Mouse (Mus musculus) ES-E14 (cell line): ENCODE measurements around the gene Tspan1. TPM values are rescaled to one million over a fixed set of nuclear protein-coding genes. Genes with fewer than 3 reads are reported as not detected.

ENCODE experiments used
- DNase-seq: peaks from one replicate; pipeline ENCODE4 v3.0.0-alpha.2; 2013; ENCODE audit warnings: low read depth, low spot score
- H3K27ac ChIP-seq: 2 replicates; pipeline ENCODE4 v1.5.1; 2012; ENCODE audit warnings: low read depth, mild to moderate bottlenecking, low read length, moderate library complexity, mixed read lengths; ENCODE audit not compliant: poor library complexity, insufficient read depth, severe bottlenecking
- H3K36me3 ChIP-seq: 2 replicates; pipeline ENCODE4 v1.6.1; 2012; ENCODE audit warnings: mild to moderate bottlenecking, low read length, moderate library complexity, mixed read lengths; ENCODE audit not compliant: control insufficient read depth, poor library complexity, insufficient read depth, severe bottlenecking
- H3K4me1 ChIP-seq, 2 experiments: fragments of 150-350 bp in 1 of 2; sonication (generic) in 1 of 2; 2 replicates each; pipeline ENCODE4 v1.6.1; 2012; ENCODE audit warnings: low read length in 2 of 2, mild to moderate bottlenecking in 1 of 2, mixed read lengths in 1 of 2; ENCODE audit not compliant: control insufficient read depth in 2 of 2, insufficient read depth in 2 of 2, poor library complexity in 1 of 2
- H3K4me3 ChIP-seq, 2 experiments: fragments of 150-350 bp in 1 of 2; sonication (generic) in 1 of 2; 2 replicates each; pipeline ENCODE4 v1.5.1; 2012; ENCODE audit warnings: low read length in 2 of 2, low read depth in 1 of 2, mild to moderate bottlenecking in 1 of 2, mixed read lengths in 1 of 2; ENCODE audit not compliant: insufficient read depth in 1 of 2, poor library complexity in 1 of 2, severe bottlenecking in 1 of 2
- H3K9ac ChIP-seq: 2 replicates; pipeline ENCODE4 v1.6.1; 2012; ENCODE audit warnings: low read depth, mild to moderate bottlenecking, low read length, mixed read lengths; ENCODE audit not compliant: poor library complexity, insufficient read depth, severe bottlenecking
- H3K9me3 ChIP-seq: fragments of 150-350 bp; sonication (generic); 2 replicates; pipeline ENCODE4 v1.6.1; 2012; ENCODE audit warnings: low read depth, mild to moderate bottlenecking, low read length; ENCODE audit not compliant: control insufficient read depth, insufficient read depth
- CHD2 ChIP-seq: IDR thresholded peaks from 2 replicates; pipeline ENCODE4 v1.6.1; 2014; ENCODE audit warnings: mild to moderate bottlenecking, low read depth, low read length, inconsistent platforms
- HCFC1 ChIP-seq: IDR thresholded peaks from 2 replicates; pipeline ENCODE4 v1.6.1; 2012; ENCODE audit warnings: low read length, inconsistent platforms, borderline replicate concordance; ENCODE audit not compliant: insufficient read depth
- MAFK ChIP-seq: IDR thresholded peaks from 2 replicates; pipeline ENCODE4 v1.6.1; 2014; ENCODE audit warnings: mild to moderate bottlenecking, low read depth, low read length, inconsistent platforms; ENCODE audit not compliant: insufficient read depth
- ZC3H11A ChIP-seq: IDR thresholded peaks from 2 replicates; pipeline ENCODE4 v1.6.1; 2012; ENCODE audit warnings: low read depth, mild to moderate bottlenecking, inconsistent platforms, low read length, borderline replicate concordance
- ZNF384 ChIP-seq: IDR thresholded peaks from 2 replicates; pipeline ENCODE4 v1.6.1; 2012; ENCODE audit warnings: low read depth, low read length, inconsistent platforms
- in situ Hi-C, 2 experiments: fragments of 600-800 bp; cut with MboI; formaldehyde crosslinking; loops; one replicate each; pipeline ENCODE4 v1.15.1; 2025; ENCODE audit warnings: low sequenced_read_pairs in 2 of 2, inconsistent platforms in 1 of 2; ENCODE audit not compliant: unreplicated experiment in 2 of 2
- total RNA-seq: library from RNA; depleted of rRNA; stranded (reverse); fragments of 300-350 nt; gene quantifications from 2 replicates; pipeline ENCODE4 v1.2.3, GENCODE M21; 2012

The Tspan1 gene
- total RNA-seq, 1 experiment, result 1.7 TPM

DNA sequence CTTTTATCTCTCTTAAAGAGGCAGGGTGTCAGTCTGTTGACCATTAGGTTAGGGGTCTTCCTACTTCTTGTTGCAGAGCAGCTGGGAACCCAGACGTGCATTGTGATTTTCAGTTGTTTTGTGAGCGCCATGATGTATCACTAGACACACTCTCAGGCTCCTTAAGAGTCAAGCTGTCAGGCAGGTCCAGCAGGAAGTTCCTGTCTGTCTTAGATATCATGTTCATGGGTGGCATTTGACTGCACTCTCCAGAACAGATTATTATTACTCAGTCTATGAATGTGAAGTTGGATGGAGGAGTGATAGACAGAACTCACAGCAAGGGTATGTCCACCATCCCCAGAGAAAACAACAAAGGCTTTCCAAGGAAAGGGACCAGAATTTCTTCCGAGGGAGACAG, 37.0 kb upstream of the Tspan1 start:
- Histone ChIP-seq H3K9me3 (no peaks in the 10 kb centered on the region), H3K9ac (no peak overlapping the region), H3K4me1 (peaks cover 0 to 2% of the 10 kb centered on the region in 2 experiments; a peak in 1 of 4 replicates), H3K27ac (no peak overlapping the region), H3K4me3 (no peak overlapping the region), H3K36me3 (no peaks in the 10 kb centered on the region)
- no peak for DNase-seq
- TF ChIP-seq CHD2, result no peak
- in situ Hi-C loops, result no loop called here

DNA sequence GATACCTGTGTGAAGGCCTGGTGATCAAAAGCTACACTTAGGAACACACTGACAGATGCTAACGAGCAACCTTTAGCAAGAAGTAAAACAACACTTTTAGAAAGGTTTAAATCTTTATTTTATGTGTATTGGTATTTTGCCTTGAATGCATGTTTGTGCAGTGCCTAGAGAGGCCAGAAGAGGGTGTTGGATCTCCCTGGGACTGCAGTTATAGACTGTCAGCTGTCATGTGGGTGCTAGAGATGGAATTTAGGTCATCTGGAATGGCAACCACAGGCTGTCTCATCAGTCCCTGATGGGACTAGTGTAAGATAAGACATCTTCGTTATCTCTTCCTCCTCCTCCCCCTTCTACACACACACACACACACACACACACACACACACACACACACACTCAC, 31.0 kb upstream of the Tspan1 start:
- Histone ChIP-seq H3K9me3 (no peaks in the 10 kb centered on the region), H3K4me1 (no peaks in the 10 kb centered on the region), H3K4me3 (no peak overlapping the region), H3K27ac (no peak overlapping the region), H3K36me3 (no peaks in the 10 kb centered on the region), H3K9ac (no peak overlapping the region)
- in situ Hi-C loops, result no loop called here
- no peak for DNase-seq
- TF ChIP-seq MAFK, result no peak
- no peak for TF ChIP-seq ZNF384

DNA sequence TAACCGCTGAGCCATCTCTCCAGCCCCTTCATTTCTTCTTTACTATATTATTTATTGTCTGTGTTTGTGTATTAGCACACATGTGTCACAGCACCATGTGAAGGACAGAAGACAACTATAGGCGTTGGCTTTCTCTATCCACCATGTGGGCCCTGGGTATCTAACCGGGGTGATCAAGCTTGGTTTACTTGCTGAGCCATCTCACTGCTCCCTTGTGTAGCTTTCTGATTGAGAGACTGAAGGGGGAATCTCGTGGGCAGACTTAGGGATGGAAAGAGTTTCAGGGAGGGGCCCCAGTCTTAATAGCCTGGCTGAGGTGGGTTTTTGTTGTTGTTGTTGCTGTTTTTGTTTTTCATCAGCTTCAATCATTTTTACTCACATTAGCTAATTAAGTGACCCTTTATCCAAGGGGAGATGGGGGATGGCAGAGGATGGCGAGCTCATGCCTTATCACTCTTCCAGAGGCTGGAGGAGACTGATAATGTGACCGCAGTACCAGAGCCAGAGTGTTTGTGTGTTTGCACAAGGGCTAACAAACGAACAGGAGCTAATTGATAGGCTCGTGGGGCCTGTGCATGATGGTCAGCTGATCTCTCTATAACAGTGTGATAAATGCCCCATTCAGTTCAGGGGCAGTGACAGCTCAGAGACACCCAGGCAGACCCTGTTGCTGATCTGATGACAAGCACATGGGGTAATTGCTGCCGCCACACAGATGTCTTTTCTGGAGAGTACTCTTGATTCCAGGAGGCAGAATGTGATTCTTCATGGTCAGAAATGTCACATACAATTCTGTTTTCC, 26.4 kb upstream of the Tspan1 start:
- no peak for DNase-seq
- no peaks in the 10 kb centered on the region for H3K36me3 ChIP-seq
- H3K4me3 ChIP-seq, result no peak overlapping the region
- in situ Hi-C loops, result no loop called here
- no peaks in the 10 kb centered on the region for H3K4me1 ChIP-seq
- no peaks in the 10 kb centered on the region for H3K9me3 ChIP-seq
- no peak overlapping the region for H3K27ac ChIP-seq
- TF ChIP-seq CHD2 (no peak), ZNF384 (no peak), HCFC1 (no peak), MAFK (no peak), ZC3H11A (no peak)
- H3K9ac ChIP-seq, result no peak overlapping the region

DNA sequence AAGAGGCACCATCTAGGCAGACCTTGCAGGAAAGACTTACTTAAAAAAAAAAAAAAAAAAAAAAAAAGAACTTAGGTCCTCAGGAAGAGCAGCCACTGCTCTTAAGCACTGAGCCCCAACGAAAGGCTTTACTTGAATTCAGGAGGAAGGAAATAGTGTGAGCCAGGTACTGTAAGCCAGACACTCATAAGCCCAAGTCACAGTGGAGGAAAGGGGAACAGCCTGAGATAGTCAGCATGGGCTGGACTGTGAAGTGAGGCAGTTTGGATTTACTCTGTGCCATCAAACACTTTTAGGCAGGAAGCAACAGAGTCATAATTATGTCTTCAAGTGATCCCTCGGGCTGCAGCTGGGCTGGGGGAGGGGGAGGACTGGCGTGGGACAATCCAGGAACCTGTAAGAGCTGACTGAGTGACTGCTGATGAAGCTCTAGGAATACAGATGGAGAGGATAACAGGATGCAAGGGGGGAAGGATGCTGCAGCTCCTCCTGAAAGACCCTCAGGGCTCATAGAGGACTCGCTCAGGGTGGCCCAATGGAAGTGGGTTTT, 25.0 kb upstream of the Tspan1 start:
- H3K9ac ChIP-seq, result no peak overlapping the region
- no peaks in the 10 kb centered on the region for H3K4me1 ChIP-seq
- H3K9me3 ChIP-seq, result no peaks in the 10 kb centered on the region
- H3K4me3 ChIP-seq, result no peak overlapping the region
- no peak for DNase-seq
- in situ Hi-C loops, result no loop called here
- no peaks in the 10 kb centered on the region for H3K36me3 ChIP-seq
- H3K27ac ChIP-seq, result no peak overlapping the region
- no peak for TF ChIP-seq ZNF384
- TF ChIP-seq CHD2, result no peak
- TF ChIP-seq MAFK, result no peak
- no peak for TF ChIP-seq ZC3H11A
- no peak for TF ChIP-seq HCFC1

DNA sequence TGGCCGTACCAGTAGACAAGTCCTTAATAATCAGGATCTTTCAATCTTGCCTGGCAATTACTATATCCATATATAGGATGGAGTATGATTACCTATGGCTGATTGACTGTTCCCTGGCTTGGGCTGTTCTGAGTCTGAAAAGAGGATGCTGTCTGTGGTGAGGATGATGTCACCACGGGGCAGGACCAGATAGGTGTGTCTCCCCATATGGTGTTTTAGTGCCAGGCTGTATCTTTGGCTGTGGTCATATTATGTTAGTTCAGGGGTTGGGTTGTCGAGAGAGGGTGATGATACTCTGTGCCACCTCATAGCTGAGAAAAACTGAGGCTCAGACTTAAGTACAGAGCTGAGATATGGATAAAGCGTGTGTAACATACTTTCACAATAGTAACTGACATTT, 17.7 kb upstream of the Tspan1 start:
- in situ Hi-C loops, result no loop called here
- Histone ChIP-seq H3K4me1 (peaks cover 6 to 8% of the 10 kb centered on the region in 2 experiments; a peak in 2 of 4 replicates), H3K9me3 (no peaks in the 10 kb centered on the region), H3K36me3 (no peaks in the 10 kb centered on the region), H3K9ac (no peak overlapping the region), H3K27ac (no peak overlapping the region), H3K4me3 (no peak overlapping the region)
- no peak for DNase-seq
- TF ChIP-seq ZC3H11A (no peak), CHD2 (no peak), HCFC1 (no peak)
